Mouse (Mus musculus) heart, postnatal 36 days (tissue): Measurements from ENCODE around the gene Srpk2. TPM values are rescaled to one million over a fixed set of nuclear protein-coding genes. Genes with fewer than 3 reads are reported as not detected.

ENCODE experiments used
- DNase-seq, 2 experiments: peaks; one replicate each; pipeline ENCODE4 v3.0.0; 2021 to 2022
- intact Hi-C: fragments of 180-260 bp; cut with DNase I; formaldehyde crosslinking; loops from one replicate; pipeline ENCODE4 v1.15.1; 2025
- total RNA-seq, 2 experiments: library from RNA; stranded (reverse); gene quantifications; 2 replicates each; pipeline ENCODE4 v1.2.3; 2021

Srpk2 gene
- total RNA-seq, 2 experiments from 2014 or later = 35.9 to 36.5 TPM

DNA sequence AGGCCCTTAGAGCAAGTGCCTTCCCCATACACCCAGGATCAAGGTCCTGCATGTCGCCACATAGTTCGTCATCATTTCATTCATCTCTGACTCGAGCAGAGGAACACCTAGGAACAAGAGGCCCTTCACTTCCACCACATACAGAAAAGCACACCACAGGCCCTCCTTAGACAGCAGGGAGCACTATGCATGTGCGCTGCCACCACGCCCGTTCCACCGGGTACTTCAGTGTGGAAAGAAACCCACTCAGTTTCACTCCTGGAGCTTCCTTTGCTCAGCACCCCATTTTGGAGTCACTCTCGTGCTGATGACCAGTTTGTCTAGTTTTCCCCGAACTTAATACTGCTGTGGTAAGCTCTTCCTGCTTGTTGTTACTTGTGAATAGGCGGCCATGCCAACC is 169.4 kb downstream of the Srpk2 start:
- no peak for DNase-seq
- intact Hi-C loops = no loop called here

DNA sequence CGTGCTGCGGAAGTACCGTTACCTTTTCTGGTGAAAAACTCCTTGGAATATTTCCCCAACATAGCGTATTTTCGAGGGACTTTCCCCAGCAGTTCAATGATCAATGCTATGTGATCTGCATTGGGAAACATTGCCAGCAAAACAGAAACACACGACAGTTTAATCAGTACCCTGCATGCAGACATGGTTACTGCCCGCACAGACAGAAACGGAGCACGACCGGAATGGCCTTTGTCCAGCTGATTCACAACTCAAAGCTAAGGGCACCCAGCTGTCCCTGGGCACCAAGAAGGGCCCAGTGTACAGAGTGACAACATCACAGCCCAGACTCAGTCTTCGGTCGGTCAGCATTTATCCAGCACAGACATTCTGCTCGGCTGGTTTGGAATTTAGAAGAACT is 170.9 kb downstream of the Srpk2 start:
- intact Hi-C loops = no loop called here
- DNase-seq = no peak

DNA sequence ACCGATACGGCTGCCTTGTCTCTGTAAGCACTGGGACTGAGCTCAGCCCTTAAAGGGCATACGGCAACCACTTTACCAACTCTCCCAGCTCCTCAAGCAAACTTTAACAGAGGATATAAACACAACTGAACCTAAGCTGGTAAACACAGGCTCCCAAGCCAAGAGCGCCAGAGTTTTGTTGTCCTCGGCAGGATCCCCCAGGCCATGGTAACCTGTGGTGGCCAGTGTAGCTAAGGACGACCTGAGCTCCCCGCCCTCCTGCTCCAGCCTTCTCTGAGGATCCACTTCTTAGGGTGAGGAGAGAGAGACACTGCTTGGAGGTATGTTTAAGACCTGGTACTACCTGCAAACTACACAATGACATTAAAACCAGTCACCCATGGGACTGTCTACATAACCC is 171.9 kb downstream of the Srpk2 start:
- DNase-seq = no peak
- intact Hi-C loops = no loop called here

DNA sequence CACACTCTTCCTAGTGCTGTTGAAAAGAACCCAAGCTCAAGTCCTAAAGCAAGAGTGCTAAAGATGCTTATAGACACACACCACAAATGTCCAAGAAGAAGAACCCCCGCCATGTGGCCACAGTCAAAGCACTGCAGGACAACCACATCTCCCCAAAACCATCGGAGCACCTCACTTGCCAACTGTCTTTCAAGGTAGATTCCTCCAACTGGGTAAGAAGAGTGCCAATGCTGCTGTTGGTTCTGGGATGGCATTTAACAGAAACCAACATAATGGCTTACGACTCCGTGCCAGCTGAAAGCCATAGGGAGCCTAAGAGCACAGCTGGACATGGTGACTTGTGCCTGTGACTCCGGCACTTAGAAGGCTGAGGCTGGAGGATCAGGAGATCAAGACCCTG is 173.0 kb downstream of the Srpk2 start:
- intact Hi-C loops = no loop called here

DNA sequence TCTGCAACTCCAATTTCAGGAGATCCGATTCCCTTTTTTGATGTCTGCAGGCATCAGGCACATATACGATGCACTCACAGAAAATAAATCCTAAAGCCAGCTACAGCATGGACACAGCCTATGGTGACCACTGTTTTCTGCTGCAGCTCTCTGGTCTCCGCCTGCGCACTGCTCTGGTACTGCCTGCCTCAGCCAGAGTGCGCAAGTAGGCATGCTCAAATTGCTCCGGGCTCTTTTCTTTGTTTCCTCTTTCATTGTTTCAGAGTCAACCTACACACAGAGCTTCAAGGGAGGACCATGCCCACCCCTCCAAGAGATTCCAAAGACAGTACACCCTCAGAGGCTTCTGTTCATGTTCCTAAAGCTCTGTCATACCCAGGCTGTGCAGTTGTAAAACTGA is 175.8 kb downstream of the Srpk2 start:
- DNase-seq = no peak
- intact Hi-C loops = no loop called here

More for the DNA sequence above, 173.0 kb downstream of the Srpk2 start:
- no peak for DNase-seq

DNA sequence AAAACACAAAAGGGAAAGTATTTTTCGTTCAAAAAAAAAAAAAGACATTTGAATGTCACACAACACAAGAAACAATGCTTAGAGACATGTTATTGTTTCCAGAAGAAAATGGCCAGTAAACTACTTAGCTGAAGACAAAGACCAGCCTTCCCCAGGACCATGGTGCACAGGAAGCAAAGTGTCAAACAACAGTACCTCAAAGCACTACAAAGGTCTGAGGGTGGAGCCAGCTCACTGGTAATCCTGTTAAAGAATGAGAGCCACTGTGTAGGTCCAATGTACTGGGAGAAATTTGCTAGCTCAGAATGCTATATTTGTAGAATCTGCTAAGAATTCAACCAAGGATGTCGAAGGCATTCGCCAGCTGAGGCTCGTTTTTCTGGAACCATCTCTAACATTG is 177.2 kb downstream of the Srpk2 start:
- no peak for DNase-seq
- intact Hi-C loops = no loop called here

DNA sequence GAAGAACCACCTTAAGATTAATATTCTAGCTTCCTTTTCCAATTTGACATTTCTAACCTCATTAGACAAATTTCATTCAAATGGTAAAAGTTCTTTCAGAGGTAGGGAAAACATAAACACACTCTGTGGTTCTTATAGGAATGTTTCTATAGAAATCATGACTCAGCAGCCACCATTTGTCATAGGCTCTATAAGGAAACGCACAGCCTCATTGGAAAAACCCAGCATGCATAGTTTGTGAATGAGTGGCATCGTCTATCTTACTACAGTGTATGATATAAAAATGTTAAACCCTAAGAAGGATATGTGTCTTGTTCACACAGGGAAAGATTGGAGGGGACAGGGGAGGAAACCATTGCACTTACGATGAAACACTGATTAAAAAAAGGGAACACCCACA is 178.8 kb downstream of the Srpk2 start:
- DNase-seq = no peak
- intact Hi-C loops = no loop called here

DNA sequence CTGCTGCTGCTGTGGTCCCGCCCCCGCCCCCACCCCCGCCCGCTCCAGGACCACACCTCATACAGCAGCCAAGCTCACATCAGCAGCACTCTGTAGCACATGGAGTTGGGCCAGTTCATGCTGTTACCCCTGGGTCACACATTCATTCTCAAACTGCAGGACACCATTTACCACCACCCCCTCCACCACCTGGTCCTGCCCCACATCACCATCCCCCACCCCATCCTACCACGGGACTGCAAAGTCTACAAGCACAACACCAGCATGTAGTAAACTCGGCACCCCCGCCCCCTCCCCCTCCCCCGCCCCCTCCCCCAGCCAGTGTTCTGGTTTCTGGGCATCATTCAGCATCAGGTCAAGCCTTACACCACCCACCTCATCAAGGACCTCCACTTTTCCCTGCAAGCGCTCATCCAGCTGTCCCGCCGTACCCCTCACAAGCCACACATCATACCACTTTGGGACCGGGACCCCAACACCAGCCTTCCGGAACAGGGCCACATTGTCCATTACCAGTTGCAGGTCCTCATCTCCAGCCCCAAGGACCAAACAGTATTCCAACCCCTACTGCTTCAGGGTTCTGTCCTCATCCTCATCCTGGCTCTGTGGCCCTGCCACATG is 182.0 kb downstream of the Srpk2 start:
- intact Hi-C loops = loop anchor here (5.0 kb wide), 1 partner anchor 35 kb away; no protein-coding TSS in a partner anchor
- DNase-seq = no peak

DNA sequence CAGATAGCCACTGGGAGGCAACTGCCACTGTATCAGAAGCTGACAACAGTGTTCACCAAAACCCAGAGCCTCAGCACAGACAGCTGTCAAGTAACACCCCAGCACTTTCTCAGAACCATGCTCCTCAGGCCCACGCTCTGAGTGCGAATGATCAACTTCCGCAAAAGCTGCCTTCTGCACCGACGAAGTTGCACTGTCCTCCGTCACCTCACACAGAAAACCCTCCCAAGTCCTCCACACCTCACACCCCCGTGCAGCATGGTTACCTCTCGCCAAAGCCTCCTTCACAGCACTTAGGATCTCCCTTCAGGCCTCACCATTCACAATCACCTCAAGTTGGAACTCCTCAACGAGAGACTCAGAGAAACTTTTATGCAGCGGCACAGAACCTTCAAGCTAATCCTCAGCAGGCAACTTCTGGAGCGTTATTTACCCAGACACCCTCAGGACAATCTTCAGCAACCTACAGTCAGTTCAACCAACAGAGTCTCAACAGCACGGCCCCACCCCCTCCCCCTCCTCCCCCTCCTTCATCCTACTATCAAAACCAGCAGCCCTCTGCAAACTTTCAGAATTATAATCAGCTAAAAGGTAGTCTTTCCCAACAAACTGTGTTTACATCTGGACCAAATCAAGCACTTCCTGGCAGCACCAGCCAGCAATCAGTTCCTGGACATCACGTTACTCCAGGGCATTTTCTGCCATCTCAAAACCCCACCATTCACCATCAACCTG is 182.7 kb downstream of the Srpk2 start:
- DNase-seq = no peak
- intact Hi-C loops = loop anchor here (5.0 kb wide), 1 partner anchor 34 kb away; no protein-coding TSS in a partner anchor

DNA sequence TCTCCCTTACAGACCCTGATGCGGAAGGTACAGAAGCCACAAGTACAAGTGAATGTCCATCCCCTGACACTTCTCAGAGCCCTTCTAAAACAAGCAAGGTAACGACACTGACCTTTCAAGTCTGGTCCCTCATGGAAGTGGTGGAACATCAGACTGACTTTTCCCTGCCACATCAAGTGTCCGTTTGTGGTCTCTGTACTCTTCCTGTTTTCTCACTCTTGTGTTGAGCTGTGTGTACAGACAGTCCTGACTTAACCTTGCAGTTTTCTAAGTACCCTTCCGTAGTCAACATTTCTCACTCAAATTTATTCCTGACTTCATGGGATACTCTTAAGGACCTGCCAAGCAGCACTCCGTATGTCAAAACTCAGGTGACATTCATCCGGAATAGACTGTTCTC is 183.7 kb downstream of the Srpk2 start:
- intact Hi-C loops = loop anchor here (5.0 kb wide), 1 partner anchor 33 kb away; no protein-coding TSS in a partner anchor
- DNase-seq = no peak

DNA sequence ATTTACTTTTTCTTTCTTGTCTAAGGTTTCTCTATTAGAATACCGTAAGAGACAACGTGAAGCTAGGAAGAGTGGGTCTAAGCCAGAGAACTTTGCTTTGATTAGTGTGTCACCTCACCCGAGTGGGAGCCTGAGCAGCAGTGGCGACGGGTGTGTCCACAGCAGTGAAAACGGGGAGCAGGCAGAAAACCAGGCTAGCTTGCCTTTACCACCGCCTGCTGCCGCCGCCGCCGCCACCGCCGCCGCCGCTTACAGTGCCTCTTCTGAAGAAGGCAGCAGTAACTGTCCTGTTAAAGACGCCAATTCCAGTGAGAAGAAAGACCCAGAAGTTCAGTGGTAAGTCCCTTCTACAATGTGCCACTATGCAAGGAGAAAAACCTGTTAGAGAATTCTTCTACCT is 185.2 kb downstream of the Srpk2 start:
- DNase-seq = no peak
- intact Hi-C loops = loop anchor here (10.0 kb wide), 1 partner anchor 244 kb away; no protein-coding TSS in a partner anchor

DNA sequence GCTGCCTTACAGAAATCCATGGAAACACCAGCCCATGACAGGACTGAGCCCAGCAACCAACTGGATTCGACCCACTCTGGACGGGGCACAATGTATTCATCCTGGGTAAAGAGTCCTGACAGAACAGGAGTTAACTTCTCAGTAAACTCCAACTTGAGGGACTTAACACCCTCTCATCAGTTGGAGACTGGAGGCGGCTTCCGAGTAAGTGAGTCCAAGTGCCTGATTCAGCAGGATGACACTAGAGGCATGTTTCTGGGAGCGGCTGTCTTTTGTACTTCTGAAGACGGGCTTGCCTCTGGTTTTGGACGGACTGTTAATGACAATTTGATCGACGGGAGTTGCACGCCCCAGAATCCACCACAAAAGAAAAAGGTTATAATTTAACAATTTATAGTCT is 186.5 kb downstream of the Srpk2 start:
- no peak for DNase-seq
- intact Hi-C loops = loop anchor here (10.0 kb wide), 1 partner anchor 243 kb away; no protein-coding TSS in a partner anchor

DNA sequence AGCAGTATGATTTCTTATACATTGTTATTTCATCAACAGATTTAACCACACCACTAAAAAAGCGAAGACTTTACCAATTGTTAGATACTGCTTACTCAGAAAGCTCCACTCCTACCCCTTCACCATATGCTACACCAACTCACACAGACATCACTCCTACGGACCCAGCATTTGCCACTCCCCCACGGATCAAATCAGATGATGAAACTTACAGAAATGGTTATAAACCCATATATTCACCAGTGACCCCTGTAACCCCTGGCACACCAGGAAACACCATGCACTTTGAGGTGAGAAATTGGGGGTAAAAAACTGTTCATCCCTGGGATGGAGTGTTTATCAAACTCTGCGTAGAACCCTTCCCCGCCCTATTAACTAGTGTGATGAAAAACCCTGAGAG is 187.5 kb downstream of the Srpk2 start:
- intact Hi-C loops = loop anchor here (10.0 kb wide), 1 partner anchor 242 kb away; no protein-coding TSS in a partner anchor

DNA sequence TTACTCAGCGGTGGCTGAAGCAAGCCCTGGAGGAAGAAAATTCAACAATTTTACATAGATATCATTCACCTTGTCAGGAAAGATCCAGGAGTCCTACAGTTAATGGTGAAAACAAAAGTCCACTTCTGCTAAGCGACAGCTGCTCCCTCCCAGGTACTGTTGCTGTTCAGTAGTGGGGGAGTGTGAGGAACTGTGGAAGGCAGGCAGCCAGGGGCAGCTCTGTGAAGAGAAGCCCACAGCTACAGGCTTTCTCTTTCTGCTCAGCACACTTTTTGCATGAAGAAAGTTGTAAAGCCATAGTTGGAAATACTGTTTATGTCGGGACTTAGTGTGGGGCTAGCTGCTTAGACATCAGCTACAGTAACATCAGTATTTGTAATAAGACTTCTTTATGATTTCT is 188.0 kb downstream of the Srpk2 start:
- intact Hi-C loops = loop anchor here (10.0 kb wide), 1 partner anchor 242 kb away; no protein-coding TSS in a partner anchor
- no peak for DNase-seq

More for the DNA sequence above, 187.5 kb downstream of the Srpk2 start:
- DNase-seq = no peak

DNA sequence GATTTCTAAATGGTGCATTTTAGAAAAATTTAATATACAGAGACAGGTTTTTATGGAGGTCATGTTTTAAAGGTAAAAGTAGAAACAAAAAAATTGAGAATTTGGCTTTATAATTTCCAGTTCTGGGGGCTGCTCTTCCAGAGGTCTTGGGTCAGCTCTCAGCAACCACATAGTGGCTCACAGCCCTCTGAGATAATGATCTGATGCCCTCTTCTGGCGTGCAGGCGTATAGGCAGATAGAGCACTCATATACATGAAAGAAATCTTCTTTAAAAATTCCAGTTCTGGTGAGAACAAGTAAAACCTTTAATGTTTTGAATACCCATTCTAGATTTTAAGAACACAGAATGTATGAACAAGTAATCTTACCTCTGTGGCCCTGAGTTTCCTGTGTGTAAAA is 193.6 kb downstream of the Srpk2 start:
- intact Hi-C loops = loop anchor here (2.0 to 10.0 kb wide), 2 partner anchors 166 to 236 kb away; no protein-coding TSS in a partner anchor
- DNase-seq = no peak

DNA sequence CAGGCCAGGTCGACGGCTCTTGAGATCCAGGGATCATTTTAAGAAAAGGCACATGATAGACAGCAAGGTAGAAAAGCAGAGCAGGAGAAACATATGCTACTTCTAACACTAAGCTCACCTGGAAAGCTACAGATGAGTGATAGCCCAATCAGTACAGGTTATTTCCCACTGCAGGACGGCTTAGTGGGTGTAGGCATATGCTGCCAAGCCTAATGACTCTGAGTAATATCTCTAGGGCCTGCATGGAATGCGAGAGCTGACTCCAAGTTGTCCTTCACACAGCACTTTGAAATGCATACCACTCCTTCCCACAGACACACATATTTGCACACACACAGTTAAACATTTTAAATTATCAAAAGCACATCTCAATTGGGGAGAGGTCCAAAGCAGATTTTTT is 195.2 kb downstream of the Srpk2 start:
- DNase-seq = no peak
- intact Hi-C loops = loop anchor here (5.0 kb wide), 1 partner anchor 72 kb away; no protein-coding TSS in a partner anchor

DNA sequence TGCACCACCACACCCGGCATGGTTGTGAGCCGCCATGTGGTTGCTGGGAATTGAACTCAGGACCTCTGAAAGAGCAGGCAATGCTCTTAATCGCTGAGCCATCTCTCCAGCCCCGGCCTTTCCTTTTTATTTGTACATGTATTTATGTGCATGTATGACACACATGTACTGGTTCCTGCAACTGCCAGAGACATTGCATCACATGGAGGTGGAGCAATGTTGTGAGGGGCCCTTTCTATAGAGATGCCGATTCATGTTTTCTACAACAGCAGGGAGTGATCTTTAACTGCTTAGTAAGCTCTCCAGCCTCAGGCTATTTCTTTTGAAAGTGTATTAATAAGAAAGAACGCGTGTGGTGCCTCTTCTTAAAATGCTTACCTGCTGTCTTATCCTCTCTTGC is 200.6 kb downstream of the Srpk2 start:
- DNase-seq = no peak
- intact Hi-C loops = no loop called here

DNA sequence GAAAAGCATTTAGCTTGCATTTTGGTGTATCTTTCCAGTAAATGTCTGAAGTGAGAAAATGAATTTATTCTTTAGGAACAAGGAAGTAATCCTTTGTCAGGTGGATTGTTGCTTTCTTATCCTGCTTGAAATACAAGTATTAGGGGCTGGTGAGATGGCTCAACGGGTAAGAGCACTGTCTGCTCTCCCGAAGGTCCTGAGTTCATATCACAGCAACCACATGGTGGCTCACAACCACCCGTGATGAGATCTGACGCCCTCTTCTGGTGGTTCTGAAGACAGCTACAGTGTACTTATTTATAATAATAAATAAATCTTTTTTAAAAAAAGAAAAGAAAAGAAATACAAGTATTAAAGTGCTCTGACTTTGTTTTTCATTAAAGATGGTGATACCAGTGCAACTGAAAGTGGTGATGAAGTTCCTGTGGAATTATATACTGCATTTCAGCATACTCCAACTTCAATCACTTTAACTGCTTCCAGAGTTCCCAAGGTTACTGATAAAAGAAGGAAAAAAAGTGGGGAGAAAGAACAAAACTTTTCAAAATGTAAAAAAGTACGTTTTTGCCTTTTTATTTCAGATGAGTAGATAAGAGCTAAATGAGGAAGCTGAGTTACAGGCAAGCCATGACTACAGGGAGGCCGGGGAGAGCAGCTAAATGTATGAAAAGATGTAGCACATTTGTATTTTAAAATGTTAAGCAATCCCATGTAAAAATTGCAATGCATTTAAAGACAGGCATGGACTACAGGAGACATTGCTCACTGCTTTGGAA is 211.1 kb downstream of the Srpk2 start:
- intact Hi-C loops = loop anchor here (1.0 kb wide), 1 partner anchor 58 kb away; no protein-coding TSS in a partner anchor
- DNase-seq = no peak

DNA sequence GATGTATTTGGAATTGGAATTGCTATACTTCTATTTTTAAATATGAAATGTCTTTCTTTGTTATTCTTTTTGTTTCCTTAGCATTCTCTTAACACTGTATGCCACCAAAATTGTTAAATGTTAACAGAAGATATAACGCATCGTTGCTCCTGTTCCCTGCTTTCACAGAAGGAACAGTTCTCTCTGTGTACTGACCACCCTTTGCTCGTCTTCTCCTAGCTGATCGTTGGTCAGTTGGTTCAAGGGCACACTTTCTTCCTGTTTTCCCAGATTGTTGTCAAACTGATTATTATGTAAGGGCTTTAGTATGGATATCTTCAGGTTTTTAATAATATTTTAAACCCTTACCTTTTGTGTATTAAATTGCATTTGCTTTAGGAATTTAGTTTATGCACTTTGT is 217.9 kb downstream of the Srpk2 start:
- no peak for DNase-seq
- intact Hi-C loops = loop anchor here (5.0 kb wide), 1 partner anchor 36 kb away; no protein-coding TSS in a partner anchor

DNA sequence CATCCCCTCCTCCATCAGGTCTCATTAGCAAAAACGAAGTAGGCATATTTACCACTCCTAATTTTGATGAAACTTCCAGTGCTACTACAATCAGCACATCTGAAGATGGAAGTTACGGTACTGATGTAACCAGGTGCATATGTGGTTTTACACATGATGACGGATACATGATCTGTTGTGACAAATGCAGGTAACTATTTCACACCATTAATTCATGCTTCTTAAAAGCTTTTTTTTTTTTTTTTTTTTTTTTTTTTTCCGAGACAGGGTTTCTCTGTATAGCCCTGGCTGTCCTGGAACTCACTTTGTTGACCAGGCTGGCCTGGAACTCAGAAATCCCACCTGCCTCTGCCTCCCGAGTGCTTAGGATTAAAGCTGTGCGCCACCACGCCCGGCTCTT is 219.7 kb downstream of the Srpk2 start:
- intact Hi-C loops = loop anchor here (5.0 kb wide), 1 partner anchor 38 kb away; no protein-coding TSS in a partner anchor
- DNase-seq = no peak

DNA sequence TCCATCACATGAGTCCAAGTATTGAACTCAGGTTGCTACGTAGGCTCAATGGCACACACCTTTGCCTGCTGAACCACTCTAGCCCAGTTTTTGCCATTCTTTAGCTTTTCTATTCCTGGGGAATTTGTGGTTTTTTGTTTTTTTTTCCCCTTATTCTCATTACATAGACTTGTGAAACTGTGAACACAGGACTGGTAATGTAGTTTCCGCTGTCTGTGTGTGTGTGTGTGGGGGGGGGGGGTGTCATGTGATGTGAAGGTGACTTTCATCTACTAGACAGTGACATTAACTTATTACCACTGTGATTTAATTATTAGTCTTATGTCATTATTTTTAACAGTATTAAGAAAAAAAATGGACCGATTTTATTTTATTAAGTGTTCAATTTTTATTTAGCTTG is 220.2 kb downstream of the Srpk2 start:
- no peak for DNase-seq
- intact Hi-C loops = no loop called here
